Mouse (Mus musculus) left cerebral cortex, postnatal 4 days (tissue): ENCODE results near the gene Zwilch. TPM values are rescaled to one million over a fixed set of nuclear protein-coding genes. Genes with fewer than 3 reads are reported as not detected.
"Not testable (repeated sequence)": the region's sequence is repeated elsewhere in the genome, so short reads cannot be mapped to it uniquely, and the experiment has no call there.

Source experiments
- DNase-seq: peaks from one replicate; pipeline ENCODE4 v3.0.0-alpha.2; 2022
- intact Hi-C: fragments of 180-260 bp; cut with DNase I; formaldehyde crosslinking; loops from one replicate; pipeline ENCODE4 v1.15.1; 2025
- total RNA-seq, 2 experiments: library from RNA; stranded (reverse); gene quantifications; 2 replicates each; pipeline ENCODE4 v1.2.3; 2021

Zwilch gene
- total RNA-seq, 2 experiments from 2014 or later: 7.9 to 8.0 TPM

DNA sequence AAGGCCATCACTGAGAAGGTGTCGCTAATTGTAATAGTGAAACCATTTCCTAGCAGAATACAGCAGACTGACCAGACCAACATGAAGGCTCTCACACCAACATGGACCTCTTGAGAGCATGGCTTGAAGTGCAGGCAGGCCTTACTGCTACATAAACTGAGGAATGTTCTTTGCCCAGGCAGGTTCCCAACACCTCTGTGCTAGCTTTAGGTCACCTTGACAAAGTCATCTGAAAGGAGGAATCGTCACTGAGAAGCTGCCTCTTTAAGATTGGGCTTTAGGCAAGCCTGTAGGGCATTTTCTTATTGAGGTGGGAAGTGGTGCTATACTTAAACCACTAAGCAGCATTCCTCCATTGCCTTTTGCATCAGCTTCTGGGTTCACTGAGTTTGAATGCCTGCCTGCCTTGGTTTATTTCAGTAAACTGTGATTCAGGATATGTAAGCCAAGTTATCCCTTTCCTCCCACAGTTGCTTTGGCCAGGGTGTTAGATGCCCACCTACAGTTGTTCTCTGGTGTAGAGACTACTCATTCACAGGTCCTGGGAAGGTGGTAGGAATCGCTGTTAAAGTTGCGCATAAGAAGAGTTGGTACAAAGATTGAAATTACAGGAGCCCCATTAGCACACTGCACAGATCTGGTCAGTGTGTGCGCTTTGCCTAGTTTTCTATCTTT is 11.4 kb upstream of the Zwilch start:
- intact Hi-C loops: no loop called here
- no peak for DNase-seq

DNA sequence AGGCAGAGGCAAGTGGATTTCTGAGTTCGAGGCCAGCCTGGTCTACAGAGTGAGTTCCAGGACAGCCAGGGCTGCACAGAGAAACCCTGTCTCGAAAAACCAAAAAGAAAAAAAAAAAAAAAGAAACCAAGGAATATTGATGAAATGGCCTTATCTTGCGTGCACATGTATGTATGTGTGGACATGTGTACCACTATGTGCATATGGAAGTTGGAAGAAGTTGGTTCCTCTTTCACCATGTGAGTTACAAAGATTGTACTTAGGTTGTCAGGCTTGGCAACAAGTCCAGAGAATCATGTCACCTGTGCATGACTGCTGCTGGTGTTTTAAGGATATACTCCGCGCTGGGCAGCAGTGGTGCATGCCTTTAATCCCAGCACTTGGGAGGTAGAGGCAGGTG is 10.4 kb upstream of the Zwilch start:
- intact Hi-C loops, DNase-seq: not testable (repeated sequence)

DNA sequence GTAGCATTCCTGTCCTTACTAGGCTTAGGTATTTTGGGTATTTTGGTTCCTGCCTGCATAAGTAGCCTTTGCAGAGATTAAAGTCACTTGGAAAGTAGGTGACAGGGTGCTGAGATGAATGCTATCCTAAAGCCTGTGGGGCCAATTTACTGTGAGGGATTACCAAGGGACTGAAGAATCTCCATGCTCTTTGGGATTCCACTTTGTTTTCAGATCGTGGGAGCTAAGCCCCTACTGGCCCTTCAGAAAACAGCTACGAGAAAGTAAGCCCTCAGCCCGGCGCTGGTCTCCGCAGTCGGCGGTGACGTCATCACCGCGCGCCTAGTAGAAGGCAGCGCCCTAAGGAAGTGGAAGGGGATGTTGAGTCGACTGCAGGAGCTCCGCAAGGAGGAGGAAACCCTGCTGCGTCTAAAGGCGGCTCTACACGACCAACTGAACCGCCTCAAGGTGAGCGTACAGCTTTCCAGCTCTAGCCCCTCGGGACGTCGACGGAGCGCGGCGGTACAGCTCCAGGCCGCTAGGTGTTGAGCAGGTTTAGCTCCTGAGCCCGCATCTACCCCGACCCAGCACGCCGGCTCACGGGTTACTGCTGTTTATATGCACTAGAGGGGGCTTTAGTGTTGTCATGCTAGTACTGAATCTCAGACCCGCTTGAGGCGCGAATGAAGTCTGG is 6.2 kb upstream of the Zwilch start, which contains the start of gene Snapc5:
TSS of gene Snapc5 (plus strand) at position 301 of the 673 bp plus-strand sequence.
- intact Hi-C loops: loop anchor here (5.0 kb wide), 1 partner anchor 73 kb away; the partner anchor contains the start of gene Map2k1
- peak; percentile 91 for DNase-seq

DNA sequence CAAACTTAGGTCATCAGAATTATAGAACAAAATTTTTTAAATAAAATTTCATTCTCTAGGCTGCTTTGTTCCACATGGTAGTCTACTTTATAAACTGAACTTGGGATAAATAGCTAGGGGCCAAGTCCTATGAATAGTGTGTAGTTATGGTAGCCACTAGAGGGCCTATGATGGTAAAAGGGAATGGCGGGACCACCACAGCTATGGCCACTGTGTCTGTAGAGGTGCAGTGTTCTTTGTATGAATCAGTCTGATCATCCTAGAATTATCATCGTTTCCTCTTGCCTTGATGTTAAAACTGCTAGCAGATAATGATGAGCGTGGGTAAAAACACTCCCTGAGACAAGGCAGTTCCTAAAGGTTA is 5.7 kb upstream of the Zwilch start:
- intact Hi-C loops: loop anchor here (5.0 kb wide), 1 partner anchor 74 kb away; the partner anchor contains the start of gene Map2k1
- no peak for DNase-seq

DNA sequence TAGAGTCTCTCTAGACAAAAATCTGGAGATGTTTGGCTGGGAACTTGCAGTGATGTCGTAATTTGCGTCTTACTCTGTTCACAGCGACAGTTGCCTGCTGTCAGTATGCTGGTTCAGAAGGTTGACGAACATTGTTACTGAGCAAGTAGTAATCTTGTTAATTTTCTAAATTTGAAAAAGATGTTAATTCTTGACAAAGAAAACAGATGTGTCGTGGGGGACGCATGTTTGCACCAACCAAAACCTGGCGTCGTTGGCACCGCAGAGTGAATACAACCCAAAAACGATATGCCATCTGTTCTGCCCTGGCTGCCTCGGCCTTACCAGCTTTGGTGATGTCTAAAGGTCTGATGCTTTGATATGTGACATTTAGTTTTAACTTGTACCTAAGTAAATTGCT is 2.5 kb upstream of the Zwilch start:
- intact Hi-C loops: loop anchor here (5.0 kb wide), 1 partner anchor 77 kb away; the partner anchor contains the start of gene Map2k1
- no peak for DNase-seq

DNA sequence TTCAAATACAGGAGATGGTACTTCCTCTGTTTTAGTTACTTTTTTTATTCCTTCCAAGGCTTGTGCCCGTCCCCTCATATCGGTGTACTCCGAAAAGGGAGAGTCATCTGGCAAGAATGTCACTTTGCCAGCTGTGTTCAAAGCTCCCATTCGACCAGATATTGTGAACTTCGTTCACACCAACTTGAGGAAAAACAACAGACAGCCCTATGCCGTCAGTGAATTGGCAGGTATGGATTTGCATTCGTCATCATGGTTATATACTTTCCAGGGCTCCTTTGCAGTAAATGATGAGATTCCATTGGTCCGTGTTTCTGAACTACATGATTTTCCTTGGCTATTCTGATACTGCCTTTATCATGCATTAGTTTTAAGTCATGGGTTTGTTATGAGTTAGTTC is 1.9 kb upstream of the Zwilch start:
- no peak for DNase-seq
- intact Hi-C loops: loop anchor here (5.0 kb wide), 1 partner anchor 78 kb away; the partner anchor contains the start of gene Map2k1

DNA sequence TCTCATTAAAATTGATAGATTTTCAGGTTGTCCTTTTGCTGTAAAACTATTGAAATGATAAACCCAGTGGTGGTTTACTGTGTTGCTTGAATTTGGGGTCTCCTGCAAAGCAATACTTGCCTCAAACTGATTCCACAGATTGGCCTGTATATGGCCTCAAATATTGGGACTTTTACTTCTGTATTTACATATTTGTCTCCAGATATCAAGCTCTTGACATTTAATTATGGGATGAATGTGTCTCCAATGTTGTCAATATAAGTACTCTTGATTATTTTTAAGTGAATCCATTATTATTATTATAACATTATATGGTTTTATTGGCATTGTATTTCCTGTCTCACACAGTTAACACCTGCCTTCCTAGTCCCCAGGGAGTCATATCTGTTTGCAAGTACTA is 1.4 kb upstream of the Zwilch start:
- no peak for DNase-seq
- intact Hi-C loops: no loop called here

DNA sequence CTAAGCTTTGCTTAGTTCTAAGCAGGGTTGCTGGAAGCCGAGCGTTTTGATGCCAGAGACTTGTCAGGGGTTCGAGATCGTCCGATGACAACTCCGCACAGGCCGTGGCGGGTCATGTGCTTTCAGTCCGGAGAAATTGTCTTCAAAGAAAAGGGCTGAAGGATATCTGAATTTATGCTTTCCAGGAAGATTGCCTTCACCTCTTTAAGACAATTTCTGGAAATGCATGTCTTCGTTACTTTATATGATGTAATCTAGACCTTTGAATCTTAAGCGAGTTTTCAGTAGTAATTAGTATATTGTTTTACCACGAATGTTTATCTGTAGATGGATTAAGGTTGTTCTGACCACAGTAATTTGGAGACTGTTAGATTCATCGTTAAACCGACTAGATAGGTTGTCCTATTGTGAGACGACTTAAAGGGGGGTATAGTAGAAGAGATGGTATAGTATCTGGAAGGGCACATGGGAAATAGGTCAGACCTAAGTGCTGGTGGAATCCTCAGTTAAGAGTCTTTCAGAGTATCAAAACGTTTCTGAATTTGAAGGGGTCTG is 839 bp upstream of the Zwilch start:
- intact Hi-C loops: no loop called here
- no peak for DNase-seq

DNA sequence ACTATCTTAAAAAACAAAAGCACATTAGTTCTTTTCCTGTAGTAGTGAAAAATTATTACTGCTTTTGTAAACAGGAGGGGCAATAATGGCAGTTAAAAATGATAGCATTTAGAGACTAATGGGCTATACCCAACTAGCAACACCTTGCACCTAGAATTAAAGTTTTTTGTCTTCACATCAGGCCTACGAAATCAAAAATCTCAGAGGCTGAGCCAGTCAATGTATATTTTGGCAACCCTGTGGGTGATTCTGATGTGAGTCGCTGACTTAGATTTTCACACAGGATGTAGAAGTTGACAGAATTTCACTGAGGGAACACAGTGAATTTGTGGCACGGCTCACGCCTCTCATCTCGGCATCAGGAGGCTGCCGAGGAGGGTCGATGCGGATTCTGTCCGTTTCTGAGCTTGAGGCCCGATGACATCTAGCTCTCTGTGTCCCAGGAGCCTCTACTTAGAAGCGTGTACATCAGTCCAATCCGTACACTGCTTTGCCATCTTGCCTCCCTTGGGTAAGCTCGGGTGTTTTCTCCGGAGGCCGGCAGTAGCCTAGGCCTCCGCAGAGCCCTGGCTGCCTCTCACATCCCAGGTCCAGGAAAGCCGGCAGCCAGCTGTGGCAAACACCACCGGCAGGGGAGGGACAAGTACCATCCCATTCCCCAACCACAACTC is 624 bp downstream of the Zwilch start:
- DNase-seq: no peak
- intact Hi-C loops: no loop called here

DNA sequence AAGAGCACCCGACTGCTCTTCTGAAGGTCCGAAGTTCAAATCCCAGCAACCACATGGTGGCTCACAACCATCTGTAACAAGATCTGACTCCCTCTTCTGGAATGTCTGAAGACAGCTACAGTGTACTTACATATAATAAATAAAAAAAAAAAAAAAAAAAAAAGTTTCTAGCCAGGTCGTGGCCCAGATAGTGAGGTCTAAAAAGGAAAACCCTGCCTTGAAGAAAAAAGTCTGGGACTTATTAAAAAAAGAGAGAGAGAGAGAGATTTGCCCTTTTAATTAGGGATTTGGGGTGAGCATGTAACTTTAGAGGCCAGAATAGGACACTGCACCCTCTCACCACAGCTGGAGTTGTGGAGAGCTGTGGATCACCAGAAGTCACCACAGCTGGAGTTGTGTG is 2.9 kb downstream of the Zwilch start:
- DNase-seq, intact Hi-C loops: not testable (repeated sequence)

DNA sequence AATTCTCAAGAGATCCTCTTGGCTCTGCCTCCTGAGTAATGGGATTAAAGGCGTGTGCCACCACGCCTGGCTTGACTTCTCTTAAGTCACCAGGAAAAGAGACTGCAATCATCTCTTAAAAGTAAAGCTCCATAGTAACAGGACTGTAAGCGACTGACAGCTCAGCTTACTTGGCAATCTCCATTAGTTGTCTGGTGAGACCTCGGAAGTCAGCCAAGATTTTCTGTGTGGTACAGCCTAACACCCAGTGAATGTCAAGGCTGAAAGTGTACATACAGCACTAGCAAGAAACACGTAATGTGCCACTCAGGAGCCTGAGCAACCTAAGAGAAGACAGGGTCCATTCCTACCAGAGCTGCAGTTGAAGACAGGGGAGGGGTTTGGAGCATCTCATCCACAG is 12.4 kb downstream of the Zwilch start:
- DNase-seq: no peak
- intact Hi-C loops: no loop called here

DNA sequence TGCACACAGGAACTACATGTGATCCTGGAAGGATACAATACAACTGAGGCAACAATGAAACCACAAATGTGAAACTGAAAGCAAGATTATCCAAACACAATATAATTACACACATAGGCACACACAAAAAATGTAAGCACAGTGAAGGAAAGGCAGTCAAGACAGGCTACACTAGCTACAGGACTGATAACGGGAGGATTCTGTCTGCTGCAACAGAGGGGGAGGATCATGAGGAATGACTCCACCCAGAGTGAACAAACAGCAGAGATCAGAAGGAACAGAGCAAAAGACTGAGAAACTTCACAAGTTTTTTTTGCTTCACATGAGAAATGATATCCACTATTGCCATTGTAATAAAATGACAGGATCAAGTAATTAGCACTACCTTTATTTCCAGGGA is 16.3 kb downstream of the Zwilch start:
- intact Hi-C loops: no loop called here
- no peak for DNase-seq

DNA sequence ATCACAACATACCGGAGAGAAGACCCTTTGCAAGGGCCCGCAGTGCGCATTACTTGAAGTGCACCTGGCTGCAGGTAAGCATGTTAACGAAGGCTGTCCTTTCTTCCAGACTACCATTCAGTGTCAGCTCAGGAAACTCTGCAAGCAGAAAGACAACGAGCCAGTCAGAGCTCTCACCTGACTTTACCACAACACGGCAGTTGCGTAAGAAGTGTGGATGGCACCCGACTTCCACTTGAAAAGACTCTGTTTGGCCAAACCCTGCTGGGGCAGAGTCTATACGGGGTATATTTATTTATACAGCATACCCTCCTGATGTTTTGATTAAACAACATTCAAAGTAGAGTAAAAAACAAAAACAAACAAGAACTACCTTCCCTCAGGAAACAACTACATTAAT is 33.0 kb downstream of the Zwilch start:
- DNase-seq: no peak
- intact Hi-C loops: no loop called here

DNA sequence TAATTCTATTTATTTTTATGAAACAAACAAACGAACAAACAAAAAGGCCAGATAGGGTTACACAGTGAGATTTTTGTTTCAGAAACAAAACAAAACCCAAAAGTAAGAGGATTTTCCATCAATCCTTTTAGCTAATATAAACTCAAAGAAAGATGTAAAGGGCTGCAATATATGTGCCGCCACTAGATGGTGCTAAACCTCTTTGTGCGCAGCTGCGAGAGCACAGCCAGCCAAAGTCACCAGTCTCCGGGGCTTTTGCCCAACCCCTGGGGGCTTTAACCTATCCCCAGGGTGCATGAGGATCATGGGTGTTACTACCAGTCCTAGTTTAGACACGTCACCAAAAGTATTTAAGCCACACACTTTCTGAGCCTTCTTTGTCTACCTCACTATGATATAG is 34.0 kb downstream of the Zwilch start:
- intact Hi-C loops: not testable (repeated sequence)

DNA sequence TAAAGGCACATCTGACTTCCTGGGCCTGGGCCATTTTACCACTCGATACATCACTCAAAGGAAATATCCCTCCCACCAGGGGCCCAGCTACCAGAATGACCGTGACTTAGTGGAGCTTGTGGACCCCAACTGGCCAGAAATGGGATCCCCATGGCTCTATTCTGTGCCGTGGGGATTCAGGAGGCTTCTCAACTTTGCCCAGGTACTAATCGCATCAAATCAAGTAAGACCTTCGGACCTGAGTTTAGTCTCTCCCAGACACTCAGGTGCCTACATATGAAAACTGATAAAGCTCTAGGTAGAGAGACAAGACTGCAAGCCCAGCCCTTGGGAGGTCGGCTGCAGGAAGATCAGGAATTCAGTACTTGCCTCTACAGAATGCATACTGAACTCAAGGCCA is 41.3 kb downstream of the Zwilch start:
- no peak for DNase-seq
- intact Hi-C loops: no loop called here

More for the DNA sequence above, 34.0 kb downstream of the Zwilch start:
- peak; percentile 42 for DNase-seq

DNA sequence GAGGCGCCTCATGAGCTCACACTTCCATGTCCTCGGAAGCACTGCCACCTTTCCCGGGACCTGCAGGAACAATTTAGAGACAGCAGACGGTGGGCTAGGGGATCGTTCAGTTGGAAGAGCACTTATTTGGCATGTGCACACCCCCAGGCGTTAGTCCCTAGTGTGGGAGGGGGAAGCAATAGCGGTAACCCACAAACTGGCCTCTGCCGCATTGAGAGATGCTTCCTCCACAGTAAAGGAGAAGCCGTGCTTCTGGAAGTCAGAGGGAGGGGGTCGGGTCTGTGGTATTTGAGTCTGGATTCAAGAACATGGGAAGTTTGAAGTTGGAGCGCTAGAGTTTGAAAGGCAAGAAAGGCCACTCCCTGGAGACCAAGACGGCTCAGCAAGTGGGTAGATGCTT is 46.8 kb downstream of the Zwilch start:
- no peak for DNase-seq
- intact Hi-C loops: no loop called here

DNA sequence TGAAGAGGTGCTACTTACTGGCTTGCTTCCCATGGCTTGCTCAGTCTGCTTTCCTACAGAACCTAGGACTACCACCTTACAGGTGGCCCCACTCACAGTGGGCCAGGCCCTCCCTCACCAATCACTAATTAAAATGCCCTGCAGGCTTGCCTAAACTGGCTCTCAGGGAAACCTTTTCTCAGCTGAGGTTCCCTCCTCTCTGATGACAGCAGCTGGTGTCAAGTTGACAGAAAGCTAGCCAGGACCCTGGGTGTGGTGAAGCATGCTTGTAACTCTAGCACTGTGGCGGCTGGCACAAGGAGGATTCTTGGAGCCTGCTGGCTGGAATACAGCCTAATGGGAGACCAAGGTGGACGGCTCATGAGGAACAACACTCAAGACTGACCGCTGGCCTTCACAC is 47.6 kb downstream of the Zwilch start:
- DNase-seq: peak; percentile 23
- intact Hi-C loops: no loop called here

DNA sequence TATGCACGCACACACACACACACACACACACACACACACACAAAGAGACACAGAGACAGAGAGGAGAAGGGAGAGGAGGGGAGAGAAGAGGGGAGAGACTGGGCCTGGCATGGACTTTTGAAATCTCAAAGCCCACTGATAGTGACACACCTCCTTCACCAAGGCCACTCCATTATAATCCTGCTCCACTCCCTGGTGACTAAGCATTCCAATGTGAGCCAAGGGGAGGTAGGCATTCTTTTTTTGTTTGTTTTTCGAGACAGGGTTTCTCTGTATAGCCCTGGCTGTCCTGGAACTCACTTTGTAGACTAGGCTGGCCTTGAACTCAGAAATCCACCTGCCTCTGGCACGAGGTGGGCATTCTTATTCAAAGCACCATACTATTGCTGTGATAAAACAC is 48.1 kb downstream of the Zwilch start:
- DNase-seq, intact Hi-C loops: not testable (repeated sequence)

DNA sequence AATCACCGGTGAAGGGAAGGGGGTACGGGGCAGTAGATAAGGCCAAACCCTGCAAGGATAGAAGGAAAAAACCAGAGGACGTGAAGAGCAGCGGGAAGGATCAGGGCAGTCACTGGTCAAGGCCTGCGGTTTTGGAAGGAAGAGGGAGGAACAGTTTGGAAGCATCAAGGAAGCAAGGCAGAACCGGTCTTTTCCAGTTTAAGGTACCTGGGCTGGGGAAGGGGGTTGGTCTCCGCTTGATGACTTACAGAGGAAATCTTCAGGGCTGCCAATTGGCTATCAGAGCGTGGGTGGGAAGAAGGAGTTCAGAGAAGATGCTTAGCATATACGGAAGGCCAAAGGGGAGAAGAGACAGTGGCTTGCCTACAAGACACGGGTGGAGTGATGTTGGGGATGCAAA is 50.3 kb downstream of the Zwilch start:
- DNase-seq: no peak
- intact Hi-C loops: no loop called here

DNA sequence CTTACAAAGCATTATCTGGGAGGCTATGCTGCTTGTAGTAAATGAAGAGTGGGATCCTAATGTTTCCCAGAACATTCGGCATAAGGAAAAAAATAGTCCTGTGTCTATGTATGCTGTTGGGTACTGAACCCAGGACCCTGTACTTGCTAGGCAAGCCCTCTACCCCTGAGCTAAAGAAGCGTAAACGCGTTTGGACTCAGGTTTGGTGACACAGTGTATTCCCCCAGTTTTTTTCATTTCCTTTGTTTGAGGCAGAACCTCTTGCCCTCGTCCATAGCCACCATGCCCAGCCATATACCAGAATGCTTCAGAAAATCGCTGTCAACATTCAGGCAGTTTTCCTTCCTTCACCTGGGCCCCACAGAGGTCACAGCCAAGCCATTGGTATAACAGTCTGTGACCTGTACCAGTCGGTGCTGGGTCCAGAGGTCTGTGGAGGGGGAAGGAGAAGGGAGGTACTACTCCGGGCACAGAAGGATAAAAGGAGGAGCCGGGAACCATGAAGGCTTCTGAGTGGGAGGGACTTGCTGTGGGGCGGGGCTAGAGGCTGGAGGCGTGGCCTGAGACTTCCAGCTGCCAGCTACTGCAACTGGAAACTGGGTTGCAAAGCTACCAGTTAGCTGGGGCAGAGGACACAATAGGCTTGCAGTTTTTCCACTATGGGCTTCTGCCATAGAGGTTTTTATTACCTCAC is 52.2 kb downstream of the Zwilch start:
- intact Hi-C loops: no loop called here

DNA sequence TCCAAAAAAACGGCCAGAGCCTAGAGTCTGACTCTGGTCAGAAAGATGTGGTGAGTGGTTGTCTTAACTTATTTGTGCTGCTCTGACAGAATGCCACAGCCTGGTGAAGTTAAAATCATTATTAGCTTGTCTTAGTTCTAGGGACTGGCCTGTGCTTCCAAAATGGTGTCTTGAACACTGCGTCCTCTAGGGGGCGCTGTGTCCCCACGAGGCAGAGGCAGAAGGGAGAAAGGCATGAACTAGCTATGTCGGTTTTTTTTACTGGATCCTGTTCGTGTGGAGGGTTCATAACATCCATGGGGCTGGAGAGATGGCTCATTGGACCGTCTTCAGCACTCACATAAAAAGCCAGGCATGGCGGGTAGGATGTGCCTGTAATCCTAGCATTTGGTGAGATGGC is 53.0 kb downstream of the Zwilch start:
- intact Hi-C loops: no loop called here

More for the DNA sequence above, 52.2 kb downstream of the Zwilch start:
- DNase-seq: no peak

More for the DNA sequence above, 53.0 kb downstream of the Zwilch start:
- peak; percentile 50 for DNase-seq
